Mouse (Mus musculus) testis, adult 2 months (tissue): ENCODE measurements at regions not wholly inside any gene's neighbourhood (a gene's known extent, or its start where the extent isn't known, plus 50 kb on each side); places are given as distances from the start of the nearest gene placed in this dataset.

Experiments
- CTCF ChIP-seq: fragments of 200-500 bp; IDR thresholded peaks from 2 replicates; pipeline ENCODE4 v1.5.1; 2012; ENCODE audit warnings: low read depth, mild to moderate bottlenecking, inconsistent platforms, low read length, moderate library complexity; ENCODE audit not compliant: control insufficient read depth, insufficient read depth, insufficient replicate concordance
- POLR2A ChIP-seq: fragments of 200-500 bp; IDR thresholded peaks from 2 replicates; pipeline ENCODE4 v1.6.1; 2012; ENCODE audit warnings: low read depth, mild to moderate bottlenecking, inconsistent platforms, low read length, moderate library complexity; ENCODE audit not compliant: control insufficient read depth

GRCm38 (mm10) chr2:74388078-74388477 is 191.2 kb downstream of the Lnpk start:
- no peak for TF ChIP-seq CTCF
- no peak for TF ChIP-seq POLR2A
